Mouse (Mus musculus) spleen, adult 2 months (tissue): Measurements from ENCODE around the gene Fgfr2. TPM values are rescaled to one million over a fixed set of nuclear protein-coding genes. Genes with fewer than 3 reads are reported as not detected.

Experiments used
- DNase-seq, 2 experiments: peaks; one replicate each; pipeline versions ENCODE4 v3.0.0 to v3.0.0-alpha.2; 2012 to 2021; ENCODE audit warnings: low spot score in 2 of 2, low read depth in 1 of 2
- H3K27ac ChIP-seq: fragments of 200-500 bp; 2 replicates; pipeline ENCODE4 v1.5.1; 2012; ENCODE audit warnings: low read length, inconsistent platforms; ENCODE audit not compliant: insufficient read depth
- H3K27me3 ChIP-seq: fragments of 200-500 bp; 2 replicates; pipeline ENCODE4 v1.6.1; 2012; ENCODE audit warnings: mild to moderate bottlenecking, moderate library complexity, low read length, inconsistent platforms; ENCODE audit not compliant: control insufficient read depth, insufficient read depth
- H3K36me3 ChIP-seq: fragments of 200-500 bp; 2 replicates; pipeline ENCODE4 v1.6.1; 2012; ENCODE audit warnings: mild to moderate bottlenecking, low read length, inconsistent platforms; ENCODE audit not compliant: control insufficient read depth, insufficient read depth
- H3K4me1 ChIP-seq: fragments of 200-500 bp; 2 replicates; pipeline ENCODE4 v1.6.1; 2011; ENCODE audit warnings: inconsistent platforms; ENCODE audit not compliant: control insufficient read depth, insufficient read depth, insufficient read length
- H3K4me3 ChIP-seq: fragments of 200-500 bp; 2 replicates; pipeline ENCODE4 v1.5.1; 2011; ENCODE audit warnings: mild to moderate bottlenecking, inconsistent platforms; ENCODE audit not compliant: insufficient read depth, insufficient read length; ENCODE audit errors: extremely low read depth
- CTCF ChIP-seq: fragments of 200-500 bp; IDR thresholded peaks from 2 replicates; pipeline ENCODE4 v1.5.1; 2011; ENCODE audit warnings: mild to moderate bottlenecking, inconsistent platforms; ENCODE audit not compliant: insufficient read depth, insufficient read length, insufficient replicate concordance; ENCODE audit errors: extremely low read depth
- POLR2A ChIP-seq: fragments of 200-500 bp; IDR thresholded peaks from 2 replicates; pipeline ENCODE4 v1.6.1; 2011; ENCODE audit warnings: low read depth, low read length, inconsistent platforms
- WGBS: fragments of 180-500 bp; shearing (Covaris S2); methylation state at CpG from one replicate; pipeline ENCODE4 v1.1.7; 2018; 5-methylcytosine and 5-hydroxymethylcytosine counted together
- polyA plus RNA-seq: library from polyadenylated mRNA; depleted of rRNA; stranded (reverse); fragments of >200 nt; gene quantifications from 2 replicates; pipeline ENCODE4 v1.2.3, GENCODE M21; 2012

Gene Fgfr2
- polyA plus RNA-seq, 1 experiment = 1.6 TPM

DNA sequence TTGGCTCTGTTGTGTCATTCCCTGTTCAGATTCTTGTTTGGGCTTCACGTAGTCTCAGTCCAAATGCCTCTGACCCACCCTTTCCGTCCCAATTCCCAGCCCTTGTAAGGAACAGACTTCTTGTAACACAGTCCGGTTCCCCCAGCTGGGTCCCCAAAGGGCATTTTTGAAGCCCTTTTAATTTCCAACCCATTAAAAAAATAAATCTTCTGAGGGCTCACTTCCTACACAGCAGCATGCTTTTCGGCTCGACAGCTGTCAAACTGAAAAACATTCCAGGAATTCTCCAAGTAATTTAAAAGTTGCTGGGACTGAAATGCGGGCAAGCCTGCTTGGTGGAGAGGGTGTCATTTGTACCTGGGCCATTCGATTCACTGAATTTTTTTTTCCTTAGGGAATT, 1474.9 kb downstream of the Fgfr2 start:
- DNase-seq = no peak
- Histone ChIP-seq H3K27ac (no peak overlapping the region), H3K4me3 (no peak overlapping the region), H3K27me3 (peaks cover 9% of the 10 kb centered on the region), H3K4me1 (no peaks in the 10 kb centered on the region), H3K36me3 (no peaks in the 10 kb centered on the region)
- TF ChIP-seq CTCF = no peak
- TF ChIP-seq POLR2A = no peak
- 67% methylated on average over 7 of the region's 7 CpGs for WGBS

DNA sequence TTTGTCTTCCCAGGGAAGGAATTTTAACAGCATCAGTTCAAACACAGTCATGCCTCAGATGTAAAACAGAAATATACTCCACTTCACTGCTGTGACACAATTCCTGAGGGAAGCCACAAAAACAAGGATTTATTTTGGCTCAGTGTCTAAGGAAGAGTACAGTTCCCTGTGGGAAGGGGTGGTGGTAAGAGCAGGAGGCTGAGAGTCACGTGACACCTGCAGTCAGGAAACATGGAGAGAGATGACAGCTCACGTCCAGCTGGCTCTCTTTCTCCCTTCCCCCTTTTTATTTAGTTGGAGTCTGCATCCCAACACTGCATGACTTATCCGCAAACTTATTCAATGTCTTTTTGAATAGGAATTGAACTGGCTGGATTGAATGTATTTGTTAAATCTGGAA, 1475.6 kb downstream of the Fgfr2 start:
- Histone ChIP-seq H3K4me1 (no peaks in the 10 kb centered on the region), H3K27me3 (peaks cover 9% of the 10 kb centered on the region), H3K27ac (no peak overlapping the region), H3K4me3 (no peak overlapping the region), H3K36me3 (no peaks in the 10 kb centered on the region)
- 61% methylated on average over 3 of the region's 3 CpGs for WGBS
- no peak for DNase-seq
- TF ChIP-seq POLR2A = no peak
- TF ChIP-seq CTCF = no peak

DNA sequence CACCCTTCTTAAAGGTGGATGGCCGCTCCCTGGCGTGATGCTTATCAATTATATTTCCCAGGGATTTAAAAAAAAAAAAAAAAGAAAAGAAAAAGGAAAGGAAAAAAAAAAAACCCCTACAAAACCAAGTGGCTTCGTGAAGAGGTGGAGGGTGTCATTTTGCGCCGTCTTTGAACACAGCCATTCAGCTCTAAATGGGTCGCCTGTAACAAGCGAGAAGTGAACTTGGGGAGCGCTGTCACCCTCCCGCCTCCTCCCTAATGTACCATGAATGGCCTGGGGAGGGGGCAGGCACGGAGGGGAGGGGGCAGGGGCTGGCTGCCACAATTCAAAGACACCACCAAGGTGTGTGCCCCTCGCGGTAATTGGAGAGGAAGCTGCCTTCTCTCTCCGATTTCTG, 1478.6 kb downstream of the Fgfr2 start:
- DNase-seq = no peak
- Histone ChIP-seq H3K27ac (no peak overlapping the region), H3K36me3 (no peaks in the 10 kb centered on the region), H3K4me3 (no peak overlapping the region), H3K27me3 (peaks cover 9% of the 10 kb centered on the region), H3K4me1 (no peaks in the 10 kb centered on the region)
- TF ChIP-seq CTCF (no peak), POLR2A (no peak)
- 5% methylated on average over 13 of the region's 13 CpGs for WGBS

DNA sequence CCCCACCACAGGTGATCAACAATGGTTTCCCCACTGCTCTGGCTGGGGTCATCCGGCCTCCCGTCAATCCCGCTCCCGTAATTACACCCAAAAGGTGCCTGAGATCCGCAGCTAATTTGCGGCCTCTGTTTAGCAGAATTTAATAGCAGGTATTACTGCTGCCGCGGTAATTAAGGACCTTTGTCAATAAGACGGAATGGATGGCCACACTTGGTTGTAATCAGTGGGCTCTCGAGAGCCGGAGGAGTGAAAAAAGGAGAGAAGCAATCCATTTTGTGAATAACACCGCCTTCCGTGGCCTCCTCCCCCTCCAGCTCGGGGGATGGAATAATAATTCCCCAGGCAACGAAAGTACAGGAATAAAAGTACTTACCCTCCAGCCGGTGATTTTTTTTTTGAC, 1479.1 kb downstream of the Fgfr2 start:
- Histone ChIP-seq H3K36me3 (no peaks in the 10 kb centered on the region), H3K4me3 (no peak overlapping the region), H3K27me3 (peaks cover 9% of the 10 kb centered on the region), H3K27ac (no peak overlapping the region), H3K4me1 (no peaks in the 10 kb centered on the region)
- 7% methylated on average over 16 of the region's 16 CpGs for WGBS
- TF ChIP-seq CTCF = no peak
- TF ChIP-seq POLR2A = no peak
- no peak for DNase-seq

DNA sequence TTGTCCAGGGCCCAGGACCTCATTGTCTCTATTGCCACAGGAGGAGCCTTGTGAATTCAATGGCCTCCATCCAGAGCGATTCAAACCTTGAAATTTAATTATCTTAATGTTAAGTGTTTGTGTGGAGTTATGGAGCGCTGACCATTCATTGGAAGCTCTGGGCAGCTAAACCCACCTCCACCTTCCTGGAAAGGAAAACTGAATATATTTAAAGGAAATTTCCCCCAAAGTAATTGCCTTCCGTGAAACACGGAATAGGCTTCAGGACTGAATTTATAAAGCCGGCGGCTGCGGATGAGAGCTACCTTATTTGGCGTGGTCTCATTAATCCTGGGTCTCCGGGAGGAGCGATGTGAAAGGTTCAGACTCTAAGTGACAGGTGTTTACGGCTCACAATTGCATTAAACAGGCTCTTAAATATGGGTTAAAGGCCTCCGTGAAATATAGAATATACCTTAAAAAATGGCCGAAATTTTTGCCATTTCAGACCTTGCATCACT, 1479.8 kb downstream of the Fgfr2 start:
- TF ChIP-seq CTCF (no peak), POLR2A (no peak)
- H3K27me3 ChIP-seq = peaks cover 9% of the 10 kb centered on the region
- 35% methylated on average over 13 of the region's 13 CpGs for WGBS
- no peaks in the 10 kb centered on the region for H3K36me3 ChIP-seq
- no peak overlapping the region for H3K27ac ChIP-seq
- no peak for DNase-seq
- no peaks in the 10 kb centered on the region for H3K4me1 ChIP-seq
- no peak overlapping the region for H3K4me3 ChIP-seq

DNA sequence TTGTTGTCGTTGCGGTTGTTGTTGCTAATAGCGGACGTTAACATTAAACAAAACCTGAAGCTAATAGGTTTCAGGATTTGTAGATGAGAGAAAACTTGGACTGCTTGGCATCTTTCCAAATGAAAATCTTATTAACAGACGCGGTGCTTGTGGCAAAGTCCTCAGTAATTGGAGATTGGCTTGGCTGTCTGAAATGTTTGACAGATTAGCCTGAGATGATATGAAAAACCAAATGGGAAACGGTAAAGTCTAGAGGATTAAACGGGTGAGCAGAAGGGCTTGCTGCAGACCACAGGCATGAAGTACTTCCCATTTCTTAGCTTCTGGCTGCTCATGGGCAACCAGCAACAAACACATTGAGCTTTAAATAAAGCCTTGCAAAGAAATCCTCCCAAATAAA, 1493.6 kb downstream of the Fgfr2 start:
- TF ChIP-seq POLR2A (no peak), CTCF (no peak)
- WGBS = 61% methylated on average over 8 of the region's 8 CpGs
- no peak overlapping the region for H3K4me3 ChIP-seq

DNA sequence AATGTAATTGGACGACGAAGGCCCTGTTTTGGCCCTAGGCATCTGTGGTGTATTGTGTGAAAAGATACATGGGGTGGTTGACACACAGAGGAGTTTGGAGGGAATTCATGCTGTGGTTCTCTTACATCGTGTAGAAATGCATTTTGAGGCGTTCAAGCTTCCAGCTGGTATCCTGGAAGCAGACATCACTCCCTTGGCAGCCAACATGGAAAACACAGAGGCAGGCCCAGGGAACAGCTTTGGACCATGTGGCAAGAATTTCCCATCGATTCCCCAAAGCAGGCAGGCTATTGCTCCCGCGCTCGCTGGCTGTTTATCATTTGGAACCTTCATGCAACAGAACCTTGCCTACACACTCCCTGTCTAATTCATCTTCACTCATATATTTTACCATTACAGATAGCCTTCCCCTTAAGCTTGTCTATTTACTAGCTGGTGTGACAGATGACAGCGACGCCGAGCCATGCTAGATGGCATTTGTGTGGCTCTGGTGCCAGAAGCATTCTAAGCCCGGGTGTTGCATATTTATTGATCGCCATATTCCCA, 1494.2 kb downstream of the Fgfr2 start:
- Histone ChIP-seq H3K4me3 (no peak overlapping the region), H3K27ac (no peak overlapping the region), H3K4me1 (no peaks in the 10 kb centered on the region), H3K27me3 (no peaks in the 10 kb centered on the region), H3K36me3 (no peaks in the 10 kb centered on the region)
- TF ChIP-seq CTCF = no peak
- no peak for TF ChIP-seq POLR2A
- 92% methylated on average over 13 of the region's 13 CpGs for WGBS
- DNase-seq = no peak

More for the DNA sequence above, 1493.6 kb downstream of the Fgfr2 start:
- no peak for DNase-seq
- H3K27ac ChIP-seq = no peak overlapping the region
- no peaks in the 10 kb centered on the region for H3K27me3 ChIP-seq
- H3K4me1 ChIP-seq = no peaks in the 10 kb centered on the region
- no peaks in the 10 kb centered on the region for H3K36me3 ChIP-seq
